In the genomic region with DNA sequence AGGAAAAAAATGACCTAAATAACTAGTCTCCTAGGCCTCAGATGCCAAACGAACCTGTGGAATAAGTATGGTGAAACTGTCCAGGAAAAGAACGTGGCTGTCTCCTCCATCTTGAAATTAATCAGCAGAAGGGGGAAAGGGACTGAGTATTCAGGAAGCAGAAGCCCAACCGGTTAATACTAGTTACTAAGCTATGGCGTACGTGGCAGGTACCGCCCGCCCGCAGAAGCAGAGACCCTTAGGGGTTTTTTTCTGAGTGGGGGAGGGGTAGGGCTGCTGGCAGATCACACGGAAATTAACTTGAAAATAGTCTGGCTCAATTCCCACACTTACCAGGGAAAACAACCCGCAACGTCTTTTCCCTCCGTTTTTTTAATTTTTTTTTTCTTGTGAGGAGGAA, we compare ENCODE assay signal across 8 mouse cellular contexts. TPM values are rescaled to one million over a fixed set of nuclear protein-coding genes. Genes with fewer than 3 reads are reported as not detected.
A peak's percentile ranks its signal among the peaks of the same experiment; 100 is the strongest.
DNase-seq lines count a peak whose midpoint lies in the region; ATAC-seq and TF ChIP-seq lines count a peak whose summit lies in the region.

No protein-coding gene starts in this region.

- ATAC-seq in stomach, embryonic 15.5 days (ENCODE audit: insufficient read depth, low FRiP score, low read depth) = no peak

- no peak for DNase-seq in left cerebral cortex, adult 2 months (ENCODE audit: extremely low spot score in 1 of 2, low spot score in 2 of 2)
- DNase-seq in left cerebral cortex, postnatal 25 days (ENCODE audit: low spot score in 2 of 2) = no peak
- peak; percentile 53 for DNase-seq in forelimb bud, embryonic 11.5 days (ENCODE audit: low read depth, low spot score)
- peak; percentile 44 for DNase-seq in kidney, adult 2 months
- peak; percentile 6 for DNase-seq in lung, postnatal 14 days
- DNase-seq in left cerebral cortex, adult 18-20 months (ENCODE audit: low spot score in 2 of 2) = no peak

- no peak for TF ChIP-seq CTCF in left cerebral cortex, adult 2 months (IDR thresholded peaks at IDR 0.05)
- no peak for TF ChIP-seq CTCF in kidney, adult 2 months (conservative IDR thresholded peaks at IDR 0.05; ENCODE audit: insufficient read depth, insufficient read length, low read depth, low read length)

- no peak overlapping the region; the same call in 1 of the 2 replicates for H3K9ac ChIP-seq in stomach, embryonic 15.5 days

- no peaks in the 10 kb centered on the region for H3K27me3 ChIP-seq in kidney, adult 2 months (replicated peaks; ENCODE audit: control insufficient read depth, insufficient read depth, low read length)
- no peaks in the 10 kb centered on the region; the same call in 1 of the 2 replicates for H3K27me3 ChIP-seq in stomach, embryonic 15.5 days (replicated peaks)

- H3K27ac ChIP-seq in left cerebral cortex, adult 2 months = no peak overlapping the region; the same call in 1 of the 2 replicates
- H3K27ac ChIP-seq in brown adipose tissue, adult 24 weeks (replicated peaks; ENCODE audit: low read depth, low read length) = peak overlapping the region; percentile 94
- H3K27ac ChIP-seq in kidney, adult 2 months (ENCODE audit: insufficient read depth, low read depth, low read length) = peak overlapping the region; percentile 91
- peak overlapping the region; percentile 93; the same call in 1 of the 2 replicates for H3K27ac ChIP-seq in stomach, embryonic 15.5 days

- intact Hi-C loops in left cerebral cortex, adult 2 months (cut with DNase I) = loop anchor here (5.0 kb wide), 1 partner anchor 222 kb away; a partner anchor contains a TSS
- intact Hi-C loops in left cerebral cortex, postnatal 25 days (cut with DNase I) = loop anchor here (10.0 kb wide), 1 partner anchor 1025 kb away; no protein-coding TSS in a partner anchor

- H3K4me1 ChIP-seq in brown adipose tissue, adult 24 weeks (ENCODE audit: control insufficient read depth, insufficient read depth, insufficient read length, low read length) = no peaks in the 10 kb centered on the region
- no peaks in the 10 kb centered on the region for H3K4me1 ChIP-seq in kidney, adult 2 months (ENCODE audit: control insufficient read depth, insufficient read depth, low read length)
- no peaks in the 10 kb centered on the region for H3K4me1 ChIP-seq in stomach, embryonic 15.5 days

- H3K4me2 ChIP-seq in stomach, embryonic 15.5 days = peak overlapping the region; percentile 47

- peak overlapping the region; percentile 69 for H3K4me3 ChIP-seq in left cerebral cortex, adult 2 months
- peak overlapping the region; percentile 100 for H3K4me3 ChIP-seq in brown adipose tissue, adult 24 weeks (ENCODE audit: insufficient read depth, low read depth, low read length)
- peak overlapping the region; percentile 77 for H3K4me3 ChIP-seq in kidney, adult 2 months (ENCODE audit: insufficient read depth, low read depth, low read length)
- H3K4me3 ChIP-seq in stomach, embryonic 15.5 days (replicated peaks) = peak overlapping the region; percentile 67

- peaks cover 2% of the 10 kb centered on the region; the same call in 1 of the 2 replicates for H3K36me3 ChIP-seq in kidney, adult 2 months (ENCODE audit: control insufficient read depth, insufficient read depth, low read length)
- no peaks in the 10 kb centered on the region for H3K36me3 ChIP-seq in stomach, embryonic 15.5 days

- no peaks in the 10 kb centered on the region for H3K9me3 ChIP-seq in stomach, embryonic 15.5 days

- 0% methylated on average over 12 of the region's 12 CpGs for WGBS in kidney, adult 2 months
- 21% methylated on average over 12 of the region's 12 CpGs for whole genome bisulfite sequencing in stomach, embryonic 15.5 days

- no peak for TF ChIP-seq POLR2A in kidney, adult 2 months (IDR thresholded peaks at IDR 0.05; ENCODE audit: low read depth, low read length)

RNA-seq across cellular contexts. Expression of a gene that starts 1.0 kb away (rescaled TPM):
- total RNA-seq in left cerebral cortex, adult 2 months (2021) = 10 to 100 TPM; 45.9 to 50.9 TPM
- total RNA-seq in left cerebral cortex, postnatal 25 days (2021) = 10 to 100 TPM; 46.8 to 53.5 TPM
- polyA plus RNA-seq in brown adipose tissue, adult 24 weeks (2012; ENCODE audit: insufficient read depth, insufficient read length, missing spikeins) = 12.8 and 15.1 TPM in 2 replicates
- 4.8 and 7.1 TPM in 2 replicates for polyA plus RNA-seq in kidney, adult 2 months (2012; rRNA removed)
- polyA plus RNA-seq in stomach, embryonic 15.5 days (2015; fragmentation: Nextera tagmentation; extraction: Ambion mirVana) = 30.6 and 34.3 TPM in 2 replicates
- 10 to 100 TPM; 46.1 to 55.1 TPM for total RNA-seq in left cerebral cortex, adult 18-20 months (2021)

Comparison
In these comparisons a context has a peak if more than half of its experiments do, and no peak if none do; other contexts are left out.
1. DNase-seq: peak in forelimb bud, embryonic 11.5 days (single experiment), kidney, adult 2 months (single experiment) and lung, postnatal 14 days (single experiment); none in left cerebral cortex, adult 2 months (0 of 2), left cerebral cortex, postnatal 25 days (0 of 2) and left cerebral cortex, adult 18-20 months (0 of 2).
2. Peak in every context shown above with its lines, with median percentiles within 50 percentile points of each other: H3K4me3 ChIP-seq.